Mouse (Mus musculus): ENCODE data around the gene Pknox1.

Pknox1 gene

GRCm38 (mm10) chr17:31556253-31556652, 8.3 kb upstream of the Pknox1 start:
- no peak for DNase-seq (ENCODE audit: low spot score in 2 of 2)

- DNase-seq (ENCODE audit: low spot score in 2 of 2): no peak
Observed at GRCm38 (mm10) chr17:31557124-31557880, 7.2 kb upstream of the Pknox1 start.

GRCm38 (mm10) chr17:31557947-31558542, 6.5 kb upstream of the Pknox1 start:
- no peak for DNase-seq (ENCODE audit: low spot score in 2 of 2)

GRCm38 (mm10) chr17:31559021-31559789, 5.3 kb upstream of the Pknox1 start:
- no peak for DNase-seq (ENCODE audit: low spot score in 2 of 2)

- DNase-seq (ENCODE audit: low spot score in 2 of 2): peak; percentile 13 to 44
Observed at GRCm38 (mm10) chr17:31563632-31564014, 911 bp upstream of the Pknox1 start.

GRCm38 (mm10) chr17:31564858-31565140, 265 bp downstream of the Pknox1 start:
- no peak for DNase-seq (ENCODE audit: low spot score in 2 of 2)

- DNase-seq (ENCODE audit: low spot score in 2 of 2): peak; percentile 64 to 68
Observed at GRCm38 (mm10) chr17:31565141-31566056, 865 bp downstream of the Pknox1 start.

GRCm38 (mm10) chr17:31566276-31566675, 1.7 kb downstream of the Pknox1 start:
- no peak for DNase-seq (ENCODE audit: low spot score in 2 of 2)

- no peak for DNase-seq (ENCODE audit: low spot score in 2 of 2)
Observed at GRCm38 (mm10) chr17:31569756-31570155, 5.2 kb downstream of the Pknox1 start.

GRCm38 (mm10) chr17:31570321-31570925, 5.9 kb downstream of the Pknox1 start:
- peak in 1 of 2 experiments; percentile 40 for DNase-seq (ENCODE audit: low spot score in 2 of 2)

GRCm38 (mm10) chr17:31571689-31572088, 7.2 kb downstream of the Pknox1 start:
- DNase-seq (ENCODE audit: low spot score in 2 of 2): no peak

- DNase-seq (ENCODE audit: low spot score in 2 of 2): no peak
Observed at GRCm38 (mm10) chr17:31574662-31575061, 10.1 kb downstream of the Pknox1 start.

- DNase-seq (ENCODE audit: low spot score in 2 of 2): no peak
Observed at GRCm38 (mm10) chr17:31576394-31577175, 12.1 kb downstream of the Pknox1 start.

- no peak for DNase-seq (ENCODE audit: low spot score in 2 of 2)
Observed at GRCm38 (mm10) chr17:31580344-31580743, 15.8 kb downstream of the Pknox1 start.

- DNase-seq (ENCODE audit: low spot score in 2 of 2): no peak
Observed at GRCm38 (mm10) chr17:31583185-31583584, 18.7 kb downstream of the Pknox1 start.

- DNase-seq (ENCODE audit: low spot score in 2 of 2): no peak
Observed at GRCm38 (mm10) chr17:31583781-31584180, 19.2 kb downstream of the Pknox1 start.

- no peak for DNase-seq (ENCODE audit: low spot score in 2 of 2)
Observed at GRCm38 (mm10) chr17:31588115-31588514, 23.6 kb downstream of the Pknox1 start.

GRCm38 (mm10) chr17:31588726-31589125, 24.2 kb downstream of the Pknox1 start:
- DNase-seq (ENCODE audit: low spot score in 2 of 2): no peak

GRCm38 (mm10) chr17:31590846-31591245, 26.3 kb downstream of the Pknox1 start:
- no peak for DNase-seq (ENCODE audit: low spot score in 2 of 2)

- peak; percentile 60 to 61 for DNase-seq (ENCODE audit: low spot score in 2 of 2)
Observed at GRCm38 (mm10) chr17:31594590-31594989, 30.1 kb downstream of the Pknox1 start.

- DNase-seq (ENCODE audit: low spot score in 2 of 2): no peak
Observed at GRCm38 (mm10) chr17:31595077-31595476, 30.5 kb downstream of the Pknox1 start.
